Mouse (Mus musculus) CH12.LX (cell line): ENCODE results near the gene Evx2. TPM values are rescaled to one million over a fixed set of nuclear protein-coding genes. Genes with fewer than 3 reads are reported as not detected.

Experiments
- DNase-seq: peaks from one replicate; pipeline ENCODE4 v3.0.0-alpha.2; 2013; ENCODE audit errors: extremely low read depth
- H3K27ac ChIP-seq: 2 replicates; pipeline ENCODE4 v1.5.1; 2012; ENCODE audit warnings: low read depth, mild to moderate bottlenecking, control low read depth, moderate library complexity; ENCODE audit not compliant: insufficient read depth
- H3K27me3 ChIP-seq: replicated peaks from 2 replicates; pipeline ENCODE3; 2012; ENCODE audit warnings: inconsistent platforms
- H3K36me3 ChIP-seq, 2 experiments: replicated peaks in 1 of 2; 2 replicates each; pipeline versions ENCODE3 to v1.6.1; 2012; ENCODE audit warnings: inconsistent platforms in 1 of 2, low read length in 1 of 2, mild to moderate bottlenecking in 1 of 2, mixed read lengths in 1 of 2, moderate library complexity in 1 of 2; ENCODE audit not compliant: control insufficient read depth in 1 of 2, insufficient read depth in 1 of 2
- H3K4me1 ChIP-seq, 2 experiments: 2 replicates each; pipeline ENCODE4 v1.6.1; 2012; ENCODE audit warnings: inconsistent platforms in 1 of 2, moderate library complexity in 1 of 2; ENCODE audit not compliant: insufficient read depth in 2 of 2, control insufficient read depth in 1 of 2
- H3K4me2 ChIP-seq: 2 replicates; pipeline ENCODE4 v1.6.1; 2012; ENCODE audit warnings: low read depth, mild to moderate bottlenecking, control low read depth; ENCODE audit not compliant: poor library complexity, insufficient read depth, severe bottlenecking
- H3K4me3 ChIP-seq, 3 experiments: fragments of 150-350 bp in 1 of 3; sonication (generic) in 1 of 3; replicated peaks in 1 of 3; 2 replicates each; pipeline versions ENCODE3 to v1.5.1; 2011 to 2012; ENCODE audit warnings: low read depth in 2 of 3, low read length in 2 of 3, mild to moderate bottlenecking in 2 of 3, moderate library complexity in 2 of 3, control low read depth in 1 of 3, improper control_type of control experiment in 1 of 3, inconsistent platforms in 1 of 3, mixed read lengths in 1 of 3; ENCODE audit not compliant: poor library complexity in 1 of 3
- H3K79me2 ChIP-seq: replicated peaks from 2 replicates; pipeline ENCODE4 v1.6.1; 2012; ENCODE audit warnings: mild to moderate bottlenecking, moderate library complexity; ENCODE audit not compliant: control insufficient read depth, poor library complexity, insufficient read depth, severe bottlenecking; ENCODE audit errors: extremely low read depth
- H3K9ac ChIP-seq: 2 replicates; pipeline ENCODE4 v1.6.1; 2012; ENCODE audit warnings: low read depth, mild to moderate bottlenecking, control low read depth, moderate library complexity; ENCODE audit not compliant: insufficient read depth
- H3K9me3 ChIP-seq: replicated peaks from 2 replicates; pipeline ENCODE3; 2012; ENCODE audit warnings: low read length, inconsistent platforms, mixed read lengths
- BHLHE40 ChIP-seq: IDR thresholded peaks from 2 replicates; pipeline ENCODE4 v1.6.1; 2011; ENCODE audit warnings: mild to moderate bottlenecking, low read depth, low read length, improper control_type of control experiment
- CTCF ChIP-seq, 2 experiments: IDR thresholded peaks in 1 of 2; conservative IDR thresholded peaks in 1 of 2; 2 replicates each; pipeline ENCODE4 v1.5.1; 2011 to 2012; ENCODE audit warnings: low read depth in 2 of 2, low read length in 2 of 2, improper control_type of control experiment in 1 of 2, inconsistent platforms in 1 of 2, mild to moderate bottlenecking in 1 of 2, moderate library complexity in 1 of 2
- ELF1 ChIP-seq: IDR thresholded peaks from 2 replicates; pipeline ENCODE4 v1.6.1; 2014; ENCODE audit warnings: low read depth, mild to moderate bottlenecking, inconsistent platforms, low read length, improper control_type of control experiment
- EP300 ChIP-seq: IDR thresholded peaks from 2 replicates; pipeline ENCODE4 v1.6.1; 2011; ENCODE audit warnings: low read length, improper control_type of control experiment
- ETS1 ChIP-seq: conservative IDR thresholded peaks from 2 replicates; pipeline ENCODE4 v1.6.1; 2012; ENCODE audit warnings: low read depth, mild to moderate bottlenecking, inconsistent platforms, low read length, improper control_type of control experiment, moderate library complexity
- HCFC1 ChIP-seq: IDR thresholded peaks from 2 replicates; pipeline ENCODE4 v1.6.1; 2012; ENCODE audit warnings: low read depth, mild to moderate bottlenecking, inconsistent platforms, low read length, improper control_type of control experiment
- MAX ChIP-seq: IDR thresholded peaks from 2 replicates; pipeline ENCODE4 v1.6.1; 2011; ENCODE audit warnings: low read length, improper control_type of control experiment
- MAZ ChIP-seq: IDR thresholded peaks from 2 replicates; pipeline ENCODE4 v1.6.1; 2012; ENCODE audit warnings: low read depth, mild to moderate bottlenecking, inconsistent platforms, low read length, improper control_type of control experiment, moderate library complexity
- MXI1 ChIP-seq: IDR thresholded peaks from 2 replicates; pipeline ENCODE4 v1.6.1; 2011; ENCODE audit warnings: mild to moderate bottlenecking, low read depth, low read length, improper control_type of control experiment
- NELFE ChIP-seq: IDR thresholded peaks from 2 replicates; pipeline ENCODE4 v1.6.1; 2011; ENCODE audit warnings: low read depth, low read length, improper control_type of control experiment
- PAX5 ChIP-seq: IDR thresholded peaks from 2 replicates; pipeline ENCODE4 v1.6.1; 2012; ENCODE audit warnings: low read length, inconsistent platforms, mixed read lengths
- TBP ChIP-seq: conservative IDR thresholded peaks from 2 replicates; pipeline ENCODE4 v1.6.1; 2011; ENCODE audit warnings: low read depth, low read length, improper control_type of control experiment
- UBTF ChIP-seq: IDR thresholded peaks from 2 replicates; pipeline ENCODE4 v1.6.1; 2012; ENCODE audit warnings: low read depth, mild to moderate bottlenecking, inconsistent platforms, low read length, improper control_type of control experiment, moderate library complexity
- ZC3H11A ChIP-seq: IDR thresholded peaks from 2 replicates; pipeline ENCODE4 v1.6.1; 2012; ENCODE audit warnings: low read depth, mild to moderate bottlenecking, inconsistent platforms, low read length, improper control_type of control experiment
- ZMIZ1 ChIP-seq: IDR thresholded peaks from 2 replicates; pipeline ENCODE4 v1.6.1; 2012; ENCODE audit warnings: low read depth, mild to moderate bottlenecking, inconsistent platforms, low read length, improper control_type of control experiment
- ZNF384 ChIP-seq: IDR thresholded peaks from 2 replicates; pipeline ENCODE4 v1.6.1; 2012; ENCODE audit warnings: low read depth, low read length, improper control_type of control experiment, inconsistent platforms
- dilution Hi-C: fragments of 300-500 bp; cut with MboI; formaldehyde crosslinking; loops from 2 replicates; pipeline ENCODE4 v1.14.3; 2020; ENCODE audit warnings: low sequenced_read_pairs; ENCODE audit not compliant: extremely low pct_unique_long_range_greater_than_20kb, extremely low pct_ligation_motif_present
- in situ Hi-C: fragments of 300-500 bp; cut with MboI; formaldehyde crosslinking; loops from 3 replicates; pipeline ENCODE4 v1.14.3; 2019; ENCODE audit warnings: low sequenced_read_pairs, low pct_ligation_motif_present, low pct_unique_long_range_greater_than_20kb, mixed read lengths
- polyA plus RNA-seq: library from polyadenylated mRNA; unstranded; fragments of >175 nt; gene quantifications from 2 replicates; pipeline ENCODE4 v1.2.1, GENCODE M21; 2012; ENCODE audit warnings: low read depth; ENCODE audit not compliant: insufficient read length
- total RNA-seq, 2 experiments: library from RNA; depleted of rRNA; stranded (reverse); fragments of 300-350 nt in 1 of 2; fragments of >200 nt in 1 of 2; gene quantifications; 2 replicates each; pipeline ENCODE4 v1.2.3; 2012 to 2014

Gene Evx2
- total and polyA plus RNA-seq, 3 experiments: not detected

DNA sequence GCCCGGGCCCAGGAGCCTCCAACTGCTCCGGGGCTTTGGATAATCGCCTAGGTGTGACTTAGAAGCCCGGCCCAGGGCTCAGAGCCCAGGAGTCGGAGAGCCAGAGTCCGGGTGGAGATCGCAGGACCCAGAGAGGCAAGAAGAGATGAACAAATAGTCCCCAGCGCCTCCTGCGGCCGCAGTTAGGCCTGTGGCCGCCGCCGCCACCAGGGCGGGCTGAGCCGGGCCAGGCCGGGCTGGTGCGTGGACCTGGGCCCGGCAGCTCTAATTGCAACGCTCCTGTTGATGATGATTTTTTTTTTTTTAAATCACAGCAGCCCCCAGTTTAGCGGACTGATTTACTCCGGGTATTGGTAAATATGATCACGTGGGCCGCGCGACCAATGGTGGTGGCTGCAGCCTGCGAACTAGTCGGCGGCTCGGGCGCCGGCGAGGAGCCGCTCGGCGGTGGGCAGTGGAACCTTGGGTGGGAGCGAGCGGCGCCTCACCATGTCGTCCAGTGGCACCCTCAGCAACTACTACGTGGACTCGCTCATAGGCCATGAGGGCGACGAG is 38.3 kb upstream of the Evx2 start, which contains the start of gene Hoxd9:
Gene Hoxd9, plus strand, starts transcription at position 161 of the 555 bp plus-strand sequence.
- no peak for DNase-seq
- H3K4me1 ChIP-seq: no peaks in the 10 kb centered on the region
- H3K27me3 ChIP-seq: no peaks in the 10 kb centered on the region
- H3K9ac ChIP-seq: no peak within 1 kb of the TSS
- TF ChIP-seq ELF1: no peak
- in situ Hi-C loops: loop anchor here (10.0 to 25.0 kb wide), 2 partner anchors 447 to 615 kb away; no protein-coding TSS in a partner anchor
- no peaks in the 10 kb centered on the region for H3K79me2 ChIP-seq
- H3K4me3 ChIP-seq: no peak within 1 kb of the TSS
- H3K36me3 ChIP-seq: no peaks in the 10 kb centered on the region
- H3K27ac ChIP-seq: no peak within 1 kb of the TSS
- H3K9me3 ChIP-seq: peaks cover 11% of the 10 kb centered on the region
- dilution Hi-C loops: no loop called here
- H3K4me2 ChIP-seq: no peak within 1 kb of the TSS

- Histone ChIP-seq H3K4me2 (no peak overlapping the region), H3K4me3 (no peak overlapping the region), H3K27me3 (no peaks in the 10 kb centered on the region), H3K27ac (no peak overlapping the region), H3K9ac (no peak overlapping the region), H3K79me2 (no peaks in the 10 kb centered on the region), H3K36me3 (no peaks in the 10 kb centered on the region), H3K4me1 (no peaks in the 10 kb centered on the region), H3K9me3 (peaks cover 19% of the 10 kb centered on the region)
- dilution Hi-C loops (no loop called here), in situ Hi-C loops (loop anchor here (10.0 to 25.0 kb wide), 2 partner anchors 448 to 616 kb away; no protein-coding TSS in a partner anchor)
- no peak for DNase-seq
- no peak for TF ChIP-seq TBP
- TF ChIP-seq NELFE: no peak
- TF ChIP-seq PAX5: no peak
- TF ChIP-seq MXI1: no peak
- TF ChIP-seq ELF1: no peak
- no peak for TF ChIP-seq ZNF384
- no peak for TF ChIP-seq HCFC1
- no peak for TF ChIP-seq MAZ
- TF ChIP-seq EP300: no peak
- no peak for TF ChIP-seq MAX
- no peak for TF ChIP-seq UBTF
- no peak for TF ChIP-seq ZMIZ1
- no peak for TF ChIP-seq ZC3H11A
- no peak for TF ChIP-seq CTCF (conservative IDR thresholded peaks at IDR 0.05 in 1 of 2, IDR thresholded peaks at IDR 0.05 in 1 of 2; ENCODE audit: low read depth in 2 of 2, low read length in 2 of 2)
- TF ChIP-seq ETS1: no peak
- TF ChIP-seq BHLHE40: no peak
These were observed 37.3 kb upstream of the Evx2 start for GRCm38 (mm10) chr2:74696442-74697335.
